Mouse (Mus musculus) heart, embryonic 14.5 days (tissue): ENCODE measurements at regions not wholly inside any gene's neighbourhood (a gene's known extent, or its start where the extent isn't known, plus 50 kb on each side); places are given as distances from the start of the nearest gene placed in this dataset.

Experiments used
- ATAC-seq: fragments of 200-750 bp; cut with Nextera tagmentation; 2 replicates; pipeline ENCODE4 v1.8.0; 2017; ENCODE audit warnings: low read depth, moderate TSS enrichment; ENCODE audit not compliant: insufficient number of reproducible peaks, insufficient read depth, low FRiP score
- H3K27ac ChIP-seq, 2 experiments: fragments of 200-500 bp in 1 of 2; fragments of 300-500 bp in 1 of 2; sonication (generic) in 1 of 2; replicated peaks in 1 of 2; 2 replicates each; pipeline ENCODE4 v1.5.1; 2012 to 2014; ENCODE audit warnings: low read depth in 2 of 2, low read length in 2 of 2, control low read depth in 1 of 2, mild to moderate bottlenecking in 1 of 2, mixed read lengths in 1 of 2; ENCODE audit not compliant: control insufficient read depth in 1 of 2, insufficient read depth in 1 of 2
- H3K27me3 ChIP-seq: fragments of 300-500 bp; sonication (generic); 2 replicates; pipeline ENCODE4 v1.6.1; 2014; ENCODE audit warnings: mild to moderate bottlenecking, low read length, control low read depth; ENCODE audit not compliant: control insufficient read depth, insufficient read depth
- H3K36me3 ChIP-seq: fragments of 300-500 bp; sonication (generic); 2 replicates; pipeline ENCODE4 v1.6.1; 2014; ENCODE audit warnings: mild to moderate bottlenecking, control low read depth, low read length, mixed read lengths; ENCODE audit not compliant: control insufficient read depth, insufficient read depth
- H3K4me1 ChIP-seq, 2 experiments: fragments of 200-500 bp in 1 of 2; fragments of 300-500 bp in 1 of 2; sonication (generic) in 1 of 2; 2 replicates each; pipeline ENCODE4 v1.6.1; 2012 to 2014; ENCODE audit warnings: low read length in 2 of 2, control low read depth in 1 of 2, mixed read lengths in 1 of 2; ENCODE audit not compliant: control insufficient read depth in 2 of 2, insufficient read depth in 2 of 2
- H3K4me2 ChIP-seq: fragments of 300-500 bp; sonication (generic); 2 replicates; pipeline ENCODE4 v1.6.1; 2014; ENCODE audit warnings: mild to moderate bottlenecking, low read length
- H3K4me3 ChIP-seq, 2 experiments: fragments of 200-500 bp in 1 of 2; fragments of 300-500 bp in 1 of 2; sonication (generic) in 1 of 2; 2 replicates each; pipeline ENCODE4 v1.5.1; 2012 to 2014; ENCODE audit warnings: low read length in 2 of 2, mild to moderate bottlenecking in 2 of 2, control low read depth in 1 of 2, low read depth in 1 of 2, moderate library complexity in 1 of 2; ENCODE audit not compliant: control insufficient read depth in 1 of 2, insufficient read depth in 1 of 2
- H3K9ac ChIP-seq: fragments of 300-500 bp; sonication (generic); 2 replicates; pipeline ENCODE4 v1.6.1; 2014; ENCODE audit warnings: mild to moderate bottlenecking, low read length
- H3K9me3 ChIP-seq: fragments of 300-500 bp; sonication (generic); 2 replicates; pipeline ENCODE4 v1.6.1; 2016; ENCODE audit warnings: low read length, control low read depth; ENCODE audit not compliant: control insufficient read depth
- WGBS: fragments of 180-500 bp; shearing (Covaris S2); extraction: QIAGEN DNeasy Blood & Tissue Kit; methylation state at CpG from one replicate; pipeline ENCODE4 v1.1.7; 2014; 5-methylcytosine and 5-hydroxymethylcytosine counted together

DNA sequence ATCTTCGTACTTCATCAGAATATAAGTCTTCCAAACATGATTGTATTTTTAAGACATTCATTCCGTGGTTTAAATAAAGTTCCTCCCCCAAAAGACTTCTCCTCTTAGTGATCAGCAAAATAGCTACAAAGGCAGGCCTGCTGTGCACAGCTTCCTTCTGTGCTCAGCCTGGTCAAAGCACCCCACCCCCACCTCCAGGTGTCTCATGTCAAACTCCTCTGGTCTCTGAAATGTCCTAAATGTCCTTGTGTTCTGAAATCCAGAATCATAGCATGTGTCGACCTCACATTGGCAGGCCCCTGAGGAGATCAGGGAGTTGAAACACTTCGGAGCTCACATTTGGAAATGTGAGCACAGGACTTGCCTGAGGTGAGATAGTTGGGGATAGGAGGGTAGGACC is 341.1 kb upstream of the Intu start:
- H3K4me2 ChIP-seq, result no peak overlapping the region
- no peaks in the 10 kb centered on the region for H3K9me3 ChIP-seq
- H3K4me1 ChIP-seq, result no peaks in the 10 kb centered on the region
- no peaks in the 10 kb centered on the region for H3K36me3 ChIP-seq
- ATAC-seq, result no peak
- no peak overlapping the region for H3K27ac ChIP-seq
- H3K27me3 ChIP-seq, result no peaks in the 10 kb centered on the region
- 55% methylated on average over 4 of the region's 4 CpGs for WGBS
- no peak overlapping the region for H3K9ac ChIP-seq
- no peak overlapping the region for H3K4me3 ChIP-seq

DNA sequence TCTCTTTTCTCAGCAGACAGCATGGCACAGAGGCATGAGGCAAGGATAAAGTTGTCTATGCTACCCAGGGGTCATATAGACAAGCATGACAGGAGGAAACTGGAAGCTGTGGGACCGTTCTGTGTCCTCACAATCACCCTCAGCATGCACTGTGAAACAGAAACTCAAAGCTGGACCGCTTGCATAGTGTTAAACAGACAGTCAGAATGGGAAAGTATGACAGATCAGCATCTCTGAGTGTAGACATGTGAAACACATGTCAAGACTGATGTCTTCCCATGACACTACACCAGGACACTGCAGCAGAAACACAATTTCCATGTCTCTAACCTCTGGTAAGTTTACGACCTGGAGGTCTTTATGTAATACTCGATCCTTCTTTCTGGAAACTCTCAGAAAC is 330.9 kb upstream of the Intu start:
- 87% methylated on average over 4 of the region's 4 CpGs for WGBS

DNA sequence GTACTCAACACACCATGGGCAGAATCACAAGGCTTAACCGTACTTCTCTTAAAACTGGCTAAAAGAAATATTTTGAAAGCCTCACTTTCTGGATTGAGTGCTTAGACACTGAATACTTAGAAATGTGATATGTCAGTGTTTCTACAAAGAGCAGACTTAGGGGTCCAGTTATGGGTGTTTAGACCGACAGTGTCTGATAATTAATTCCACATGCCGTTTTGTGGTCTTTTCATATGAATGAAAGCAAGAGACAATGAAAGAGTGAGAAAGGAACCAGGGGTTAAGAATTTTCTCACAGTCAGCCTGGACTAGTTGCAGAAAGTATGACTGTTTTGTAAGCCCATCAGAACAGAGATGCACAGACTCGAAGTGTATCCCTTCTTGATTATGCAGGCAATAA is 324.8 kb upstream of the Intu start:
- H3K4me2 ChIP-seq, result no peak overlapping the region
- H3K36me3 ChIP-seq, result no peaks in the 10 kb centered on the region
- H3K27me3 ChIP-seq, result no peaks in the 10 kb centered on the region
- H3K9ac ChIP-seq, result no peak overlapping the region
- H3K4me3 ChIP-seq, result no peak overlapping the region
- ATAC-seq, result no peak
- WGBS, result 83% methylated on average over 4 of the region's 4 CpGs
- no peak overlapping the region for H3K27ac ChIP-seq
- H3K9me3 ChIP-seq, result no peaks in the 10 kb centered on the region
- H3K4me1 ChIP-seq, result no peaks in the 10 kb centered on the region

More for the DNA sequence above, 330.9 kb upstream of the Intu start:
- no peak overlapping the region for H3K4me2 ChIP-seq
- H3K9ac ChIP-seq, result no peak overlapping the region
- no peak for ATAC-seq
- H3K4me1 ChIP-seq, result no peaks in the 10 kb centered on the region
- H3K27me3 ChIP-seq, result no peaks in the 10 kb centered on the region
- no peaks in the 10 kb centered on the region for H3K36me3 ChIP-seq
- no peaks in the 10 kb centered on the region for H3K9me3 ChIP-seq
- no peak overlapping the region for H3K4me3 ChIP-seq
- H3K27ac ChIP-seq, result no peak overlapping the region

DNA sequence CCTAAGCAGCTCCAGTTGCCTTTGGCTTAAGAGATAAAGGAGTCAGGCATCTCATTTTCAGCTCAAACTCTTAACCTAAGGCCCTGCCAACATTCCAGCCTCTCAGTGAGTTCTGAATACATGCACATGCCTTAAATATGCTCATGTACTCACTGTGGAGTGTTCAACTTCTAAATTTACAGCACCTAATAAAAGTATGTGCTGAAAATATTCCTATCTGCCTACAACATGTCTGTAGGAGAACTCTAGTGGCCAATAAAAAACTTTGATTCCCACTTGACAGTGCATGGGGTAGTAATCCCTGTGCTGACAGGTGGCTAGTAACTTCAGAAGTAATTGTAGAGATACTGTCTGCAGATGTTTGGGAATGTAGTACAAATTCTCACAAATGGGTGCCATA is 319.3 kb upstream of the Intu start:
- ATAC-seq, result no peak
- Histone ChIP-seq H3K9me3 (no peaks in the 10 kb centered on the region), H3K27me3 (no peaks in the 10 kb centered on the region), H3K9ac (no peak overlapping the region), H3K4me3 (no peak overlapping the region), H3K36me3 (no peaks in the 10 kb centered on the region), H3K4me2 (no peak overlapping the region), H3K27ac (no peak overlapping the region), H3K4me1 (no peaks in the 10 kb centered on the region)

GRCm38 (mm10) chr3:40226772-40227171 is 304.3 kb upstream of the Intu start:
- Histone ChIP-seq H3K27ac (no peak overlapping the region), H3K27me3 (no peaks in the 10 kb centered on the region), H3K4me3 (no peak overlapping the region), H3K4me2 (no peak overlapping the region), H3K4me1 (no peaks in the 10 kb centered on the region), H3K36me3 (no peaks in the 10 kb centered on the region), H3K9ac (no peak overlapping the region), H3K9me3 (no peaks in the 10 kb centered on the region)
- 17% methylated on average over 1 of the region's 1 CpGs for WGBS
- no peak for ATAC-seq

- Histone ChIP-seq H3K4me3 (no peak overlapping the region), H3K36me3 (no peaks in the 10 kb centered on the region), H3K4me1 (no peaks in the 10 kb centered on the region), H3K4me2 (no peak overlapping the region), H3K9me3 (no peaks in the 10 kb centered on the region), H3K9ac (no peak overlapping the region), H3K27ac (no peak overlapping the region), H3K27me3 (no peaks in the 10 kb centered on the region)
- ATAC-seq, result no peak
- WGBS, result 76% methylated on average over 4 of the region's 4 CpGs
Observed at GRCm38 (mm10) chr3:40243499-40244101, 287.5 kb upstream of the Intu start.

DNA sequence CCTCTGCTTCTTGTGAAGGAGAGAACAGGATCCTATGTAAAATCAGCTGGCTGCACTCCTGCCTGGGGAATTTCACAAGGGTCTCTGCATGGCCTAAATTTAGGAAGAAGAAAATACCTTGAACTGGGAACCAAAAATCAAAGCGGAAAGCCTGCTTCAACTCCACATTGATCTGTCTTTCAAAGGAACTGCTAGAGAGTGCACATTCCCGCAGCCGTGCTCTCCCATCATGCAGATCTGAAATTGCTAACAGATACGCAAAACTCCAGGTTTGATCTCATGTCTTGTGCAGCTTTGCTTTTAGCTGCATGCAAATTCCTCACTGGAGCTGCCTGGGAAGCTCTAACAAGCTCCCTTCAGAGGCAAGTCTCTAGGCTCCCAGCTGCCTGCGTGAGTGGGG is 276.7 kb upstream of the Intu start:
- Histone ChIP-seq H3K9me3 (no peaks in the 10 kb centered on the region), H3K27ac (no peak overlapping the region), H3K4me1 (peaks cover 0 to 3% of the 10 kb centered on the region in 2 experiments; a peak in 2 of 4 replicates), H3K4me2 (no peak overlapping the region), H3K27me3 (no peaks in the 10 kb centered on the region), H3K36me3 (no peaks in the 10 kb centered on the region), H3K4me3 (no peak overlapping the region), H3K9ac (no peak overlapping the region)
- ATAC-seq, result no peak
- 37% methylated on average over 5 of the region's 5 CpGs for WGBS

GRCm38 (mm10) chr3:40262536-40262935 is 268.6 kb upstream of the Intu start:
- no peak for ATAC-seq
- no peaks in the 10 kb centered on the region for H3K27me3 ChIP-seq

More at GRCm38 (mm10) chr3:40262536-40262935, 268.6 kb upstream of the Intu start:
- no peaks in the 10 kb centered on the region for H3K4me1 ChIP-seq
- H3K36me3 ChIP-seq, result no peaks in the 10 kb centered on the region
- no peaks in the 10 kb centered on the region for H3K9me3 ChIP-seq
- WGBS, result 63% methylated on average over 7 of the region's 7 CpGs
- H3K27ac ChIP-seq, result no peak overlapping the region
- H3K9ac ChIP-seq, result no peak overlapping the region
- H3K4me3 ChIP-seq, result no peak overlapping the region
- no peak overlapping the region for H3K4me2 ChIP-seq
